Mouse (Mus musculus) urinary bladder, adult 18-20 months (tissue): ENCODE data around the gene St8sia6.
"Not testable (repeated sequence)": the region's sequence is repeated elsewhere in the genome, so short reads cannot be mapped to it uniquely, and the experiment has no call there.

ENCODE experiments used
- DNase-seq, 2 experiments: peaks; one replicate each; pipeline ENCODE4 v3.0.0; 2022; ENCODE audit warnings: low spot score in 2 of 2, mixed read lengths in 2 of 2

St8sia6 gene

GRCm38 (mm10) chr2:13630136-13630832 is 163.6 kb downstream of the St8sia6 start:
- DNase-seq, result no peak

DNA sequence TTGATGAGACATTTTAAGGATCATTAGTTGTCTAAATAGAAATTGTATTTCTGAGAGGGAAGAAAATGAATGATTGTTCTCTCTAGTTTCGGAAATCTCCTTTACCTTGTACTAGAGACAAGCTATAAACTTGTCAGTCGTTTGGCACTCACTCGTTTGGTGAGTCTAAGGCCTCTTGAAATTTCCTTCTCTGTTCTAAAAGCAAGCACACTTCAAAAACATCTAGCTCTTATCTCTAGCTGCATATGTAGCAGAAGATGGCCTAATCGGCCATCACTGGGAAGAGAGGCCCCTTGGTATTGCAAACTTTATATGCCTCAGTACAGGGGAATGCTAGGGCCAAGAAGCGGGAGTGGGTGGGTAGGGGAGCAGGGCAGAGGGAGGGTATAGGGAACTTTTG is 190.2 kb downstream of the St8sia6 start:
- DNase-seq, result not testable (repeated sequence)

- no peak for DNase-seq
Observed at GRCm38 (mm10) chr2:13603093-13603492, 190.8 kb downstream of the St8sia6 start.
